Mouse (Mus musculus) liver, postnatal 0 days (tissue): Measurements from ENCODE around the gene Mrps10. TPM values are rescaled to one million over a fixed set of nuclear protein-coding genes. Genes with fewer than 3 reads are reported as not detected.
A peak's percentile ranks its signal among the peaks of the same experiment; 100 is the strongest.

Experiments used
- ATAC-seq: fragments of 200-750 bp; cut with Nextera tagmentation; 2 replicates; pipeline ENCODE4 v1.8.0; 2017; ENCODE audit warnings: mild to moderate bottlenecking, moderate library complexity
- DNase-seq: peaks from one replicate; pipeline ENCODE4 v3.0.0-alpha.2; 2016
- H3K27ac ChIP-seq: fragments of 300-500 bp; sonication (generic); 2 replicates; pipeline ENCODE4 v1.5.1; 2014; ENCODE audit warnings: antibody characterized with exemption, moderate library complexity, mild to moderate bottlenecking, low read depth
- H3K27me3 ChIP-seq: fragments of 300-500 bp; sonication (generic); 2 replicates; pipeline ENCODE4 v1.6.1; 2014; ENCODE audit warnings: low read length, control low read depth, mixed read lengths; ENCODE audit not compliant: insufficient read depth
- H3K36me3 ChIP-seq: fragments of 300-500 bp; sonication (generic); replicated peaks from 2 replicates; pipeline ENCODE4 v1.6.1; 2014; ENCODE audit warnings: mild to moderate bottlenecking, control low read depth, low read length, moderate library complexity, mixed read lengths; ENCODE audit not compliant: insufficient read depth
- H3K4me1 ChIP-seq: fragments of 300-500 bp; sonication (generic); 2 replicates; pipeline ENCODE4 v1.6.1; 2014; ENCODE audit warnings: antibody characterized with exemption, mild to moderate bottlenecking, control low read depth; ENCODE audit not compliant: insufficient read depth
- H3K4me2 ChIP-seq: fragments of 300-500 bp; sonication (generic); 2 replicates; pipeline ENCODE4 v1.6.1; 2014; ENCODE audit warnings: low read depth, mild to moderate bottlenecking, low read length, moderate library complexity, mixed read lengths
- H3K4me3 ChIP-seq: fragments of 300-500 bp; sonication (generic); 2 replicates; pipeline ENCODE4 v1.5.1; 2014; ENCODE audit warnings: low read depth, low read length
- H3K9ac ChIP-seq: fragments of 300-500 bp; sonication (generic); replicated peaks from 2 replicates; pipeline ENCODE4 v1.6.1; 2014; ENCODE audit warnings: mild to moderate bottlenecking, moderate library complexity
- H3K9me3 ChIP-seq: fragments of 300-500 bp; sonication (generic); 2 replicates; pipeline ENCODE4 v1.6.1; 2016; ENCODE audit warnings: mild to moderate bottlenecking, control low read depth, low read length, mixed read lengths
- CTCF ChIP-seq: sonication (generic); IDR thresholded peaks from 2 replicates; pipeline ENCODE4 v1.5.1; 2016; ENCODE audit warnings: antibody characterized with exemption, low read depth
- EP300 ChIP-seq: IDR thresholded peaks from 2 replicates; pipeline ENCODE4 v1.6.1; 2016; ENCODE audit warnings: antibody characterized with exemption, low read depth, mild to moderate bottlenecking
- WGBS: fragments of 180-500 bp; shearing (Covaris S2); extraction: QIAGEN DNeasy Blood & Tissue Kit; methylation state at CpG from one replicate; pipeline ENCODE4 v1.1.7; 2014; ENCODE audit not compliant: insufficient replicate concordance; 5-methylcytosine and 5-hydroxymethylcytosine counted together
- polyA plus RNA-seq: library from polyadenylated mRNA; unstranded; fragments of >200 nt; fragmentation: Nextera tagmentation; extraction: Ambion mirVana; gene quantifications from 2 replicates; pipeline ENCODE4 v1.2.1, GENCODE M21; 2015

The Mrps10 gene
- polyA plus RNA-seq, result 46.6 and 47.5 TPM in 2 replicates

DNA sequence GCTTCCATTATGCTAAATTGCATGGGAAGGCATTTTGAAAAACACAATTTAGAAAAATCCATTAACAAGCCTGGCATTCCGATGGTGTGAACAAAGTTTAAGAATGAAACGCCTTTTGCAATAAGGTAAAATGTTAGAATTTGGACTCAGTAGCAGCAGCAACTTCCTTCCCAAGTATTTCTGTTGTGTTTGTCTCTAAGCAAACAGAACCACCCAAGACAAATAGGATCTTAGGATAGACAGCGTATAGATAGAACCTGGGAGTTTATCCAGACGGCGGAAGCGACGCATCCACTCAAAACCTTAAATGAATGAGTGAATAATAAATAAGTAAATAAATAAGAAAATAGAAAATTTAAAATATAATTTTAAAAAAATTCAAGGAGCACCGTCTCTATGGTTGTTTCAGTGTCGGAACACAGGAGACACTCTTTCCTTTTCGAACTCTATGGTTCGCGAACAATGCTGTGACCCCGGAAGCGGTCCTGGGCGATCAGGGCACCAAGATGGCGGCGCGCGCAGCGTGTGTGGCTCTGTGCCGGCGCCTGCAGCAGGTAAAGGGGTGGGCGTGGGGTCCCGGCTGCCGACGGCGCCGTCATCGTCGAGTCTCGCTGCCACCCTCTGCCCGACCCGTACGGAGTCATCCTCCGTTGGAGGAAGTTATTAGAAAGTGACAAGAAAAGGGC lies at the start of gene Mrps10:
Mrps10 (plus strand) TSS at position 487 of the 686 bp plus-strand sequence.
- WGBS, result 4% methylated on average over 35 of the region's 35 CpGs
- H3K4me1 ChIP-seq, result peaks cover 10% of the 10 kb centered on the region
- peak within 1 kb of the TSS; percentile 84 for H3K4me2 ChIP-seq
- H3K9ac ChIP-seq, result peak within 1 kb of the TSS; percentile 81
- DNase-seq (peak; percentile 88), ATAC-seq (peak; percentile 93)
- no peak for TF ChIP-seq CTCF
- TF ChIP-seq EP300, result no peak
- H3K36me3 ChIP-seq, result peaks cover 7% of the 10 kb centered on the region
- H3K27me3 ChIP-seq, result no peaks in the 10 kb centered on the region
- peak within 1 kb of the TSS; percentile 85 for H3K4me3 ChIP-seq
- peak within 1 kb of the TSS; percentile 20; the same call in 1 of the 2 replicates for H3K27ac ChIP-seq
- H3K9me3 ChIP-seq, result no peaks in the 10 kb centered on the region

GRCm38 (mm10) chr17:47318972-47319625 lies 49.6 kb upstream of the Mrps10 start:
- Histone ChIP-seq H3K27ac (no peak overlapping the region), H3K9ac (no peak overlapping the region), H3K27me3 (no peaks in the 10 kb centered on the region), H3K9me3 (no peaks in the 10 kb centered on the region), H3K4me3 (no peak overlapping the region), H3K4me2 (peak overlapping the region; percentile 33; the same call in 1 of the 2 replicates), H3K4me1 (0 out of 2 replicates have a peak, but pooled peaks cover 3% of the 10 kb centered on the region), H3K36me3 (no peaks in the 10 kb centered on the region)
- 63% methylated on average over 20 of the region's 20 CpGs for WGBS
- ATAC-seq (no peak), DNase-seq (no peak)
- TF ChIP-seq CTCF (no peak), EP300 (no peak)

DNA sequence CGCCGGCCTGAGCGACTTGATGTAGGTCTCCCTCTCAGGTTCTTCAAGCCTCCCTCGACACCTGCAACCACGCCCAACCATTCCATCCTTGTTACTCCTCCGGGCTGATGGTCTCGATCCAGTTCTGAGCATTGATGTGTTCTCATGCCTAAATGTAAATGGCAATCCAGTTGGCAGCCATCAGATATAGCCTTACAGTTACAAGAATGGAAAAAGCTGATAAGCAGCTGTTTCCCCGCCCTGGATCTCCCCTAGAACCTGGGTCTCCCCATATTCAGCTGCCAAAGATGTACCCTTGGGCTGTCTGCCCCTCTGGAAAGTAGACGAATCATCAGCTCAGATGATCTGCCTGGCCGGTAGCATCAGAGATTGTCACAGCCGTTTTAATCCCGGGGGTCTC lies 48.9 kb upstream of the Mrps10 start:
- Histone ChIP-seq H3K9me3 (no peaks in the 10 kb centered on the region), H3K4me1 (0 out of 2 replicates have a peak, but pooled peaks cover 3% of the 10 kb centered on the region), H3K27me3 (no peaks in the 10 kb centered on the region), H3K4me2 (peak overlapping the region; percentile 33; the same call in 1 of the 2 replicates), H3K9ac (no peak overlapping the region), H3K27ac (no peak overlapping the region), H3K36me3 (no peaks in the 10 kb centered on the region), H3K4me3 (no peak overlapping the region)
- no peak for ATAC-seq
- no peak for DNase-seq
- WGBS, result 75% methylated on average over 12 of the region's 12 CpGs
- TF ChIP-seq CTCF (no peak), EP300 (peak; percentile 66)

DNA sequence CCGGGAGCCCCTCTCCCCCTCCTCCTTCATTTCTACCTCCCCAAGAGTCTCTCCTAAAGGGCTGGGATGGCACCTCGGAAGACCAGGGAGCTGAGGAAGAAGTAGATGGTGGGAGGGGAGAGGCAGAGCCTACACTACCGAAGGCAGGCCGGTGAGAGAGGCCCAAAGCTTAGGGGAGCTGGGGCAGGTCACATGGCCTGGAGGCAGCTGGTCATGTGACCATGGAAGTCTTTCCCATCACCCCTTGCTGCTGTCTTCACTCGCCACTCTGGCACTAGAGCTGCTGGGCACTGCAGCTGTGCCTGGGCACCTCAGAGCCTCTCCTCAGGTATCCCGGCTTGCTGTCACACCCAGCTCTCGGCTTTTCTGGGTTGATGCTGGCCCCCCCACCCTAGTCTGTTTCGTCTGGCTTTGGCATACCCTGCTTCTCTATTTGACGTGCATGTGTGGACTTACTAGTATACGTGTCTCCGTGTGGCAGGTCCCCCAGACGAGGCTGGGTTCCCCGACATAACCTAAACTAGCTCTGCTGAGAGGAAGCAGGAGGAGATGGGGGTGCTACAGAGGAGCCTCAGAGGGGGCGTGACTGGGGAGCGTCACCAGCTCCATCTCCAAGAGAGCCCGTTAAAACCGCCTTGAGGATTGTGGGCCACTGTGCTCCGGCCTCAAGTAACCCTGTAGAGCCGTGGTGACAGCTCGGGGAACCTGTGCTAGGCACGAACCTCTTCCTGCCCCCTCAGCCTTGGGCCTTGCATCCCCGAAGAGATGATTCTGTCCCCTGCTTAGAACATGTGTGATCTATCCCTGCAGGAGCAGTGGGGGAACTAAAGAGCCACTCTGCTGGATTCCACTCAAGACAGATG lies 46.3 kb upstream of the Mrps10 start:
- Histone ChIP-seq H3K9me3 (no peaks in the 10 kb centered on the region), H3K27ac (no peak overlapping the region), H3K36me3 (no peaks in the 10 kb centered on the region), H3K4me1 (0 out of 2 replicates have a peak, but pooled peaks cover 3% of the 10 kb centered on the region), H3K27me3 (no peaks in the 10 kb centered on the region), H3K4me3 (no peak overlapping the region), H3K4me2 (no peak overlapping the region), H3K9ac (no peak overlapping the region)
- DNase-seq (no peak), ATAC-seq (no peak)
- WGBS, result 80% methylated on average over 22 of the region's 22 CpGs
- no peak for TF ChIP-seq EP300
- TF ChIP-seq CTCF, result no peak

DNA sequence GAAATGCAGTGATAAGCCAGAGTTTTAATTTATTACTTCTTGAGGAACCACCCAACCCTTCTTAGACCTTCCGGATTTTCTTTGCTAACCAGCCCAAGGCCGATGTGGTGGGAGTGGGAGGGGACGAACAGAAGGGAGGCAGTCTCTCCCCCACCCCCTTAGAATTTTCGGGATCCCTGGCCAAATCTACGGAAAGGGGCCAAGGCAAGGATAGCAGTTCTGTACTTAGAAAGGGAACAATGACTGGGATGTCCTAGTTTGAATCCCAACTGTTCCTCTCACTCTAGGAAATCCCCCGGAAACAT lies 45.7 kb upstream of the Mrps10 start:
- H3K36me3 ChIP-seq, result no peaks in the 10 kb centered on the region
- H3K4me2 ChIP-seq, result no peak overlapping the region
- 70% methylated on average over 6 of the region's 6 CpGs for WGBS
- 0 out of 2 replicates have a peak, but pooled peaks cover 3% of the 10 kb centered on the region for H3K4me1 ChIP-seq
- no peak overlapping the region for H3K27ac ChIP-seq
- H3K4me3 ChIP-seq, result no peak overlapping the region
- ATAC-seq (no peak), DNase-seq (no peak)
- TF ChIP-seq CTCF (no peak), EP300 (no peak)
- H3K9ac ChIP-seq, result no peak overlapping the region
- no peaks in the 10 kb centered on the region for H3K27me3 ChIP-seq
- no peaks in the 10 kb centered on the region for H3K9me3 ChIP-seq

GRCm38 (mm10) chr17:47327559-47327958 lies 41.1 kb upstream of the Mrps10 start:
- WGBS, result 87% methylated on average over 12 of the region's 12 CpGs
- no peaks in the 10 kb centered on the region for H3K36me3 ChIP-seq
- peaks cover 5% of the 10 kb centered on the region for H3K4me1 ChIP-seq
- H3K27ac ChIP-seq, result no peak overlapping the region
- H3K4me3 ChIP-seq, result no peak overlapping the region
- no peak for ATAC-seq
- H3K9me3 ChIP-seq, result no peaks in the 10 kb centered on the region
- no peak overlapping the region for H3K4me2 ChIP-seq
- no peaks in the 10 kb centered on the region for H3K27me3 ChIP-seq
- TF ChIP-seq CTCF, result no peak
- no peak for TF ChIP-seq EP300
- no peak for DNase-seq
- no peak overlapping the region for H3K9ac ChIP-seq
